Mouse (Mus musculus): ENCODE results near the gene Eif3i. TPM values are rescaled to one million over a fixed set of nuclear protein-coding genes. Genes with fewer than 3 reads are reported as not detected.

The Eif3i gene
- polyA plus RNA-seq, 1 experiment: 416 TPM

- peaks cover 11% of the 10 kb centered on the region for H3K79me2 ChIP-seq (ENCODE audit: control insufficient read depth, insufficient read depth)
- TF ChIP-seq CTCF (IDR thresholded peaks at IDR 0.05; ENCODE audit: control insufficient read depth, insufficient read depth, insufficient read length) (no peak), MYOD1 (IDR thresholded peaks at IDR 0.05; ENCODE audit: control insufficient read depth, insufficient read length, low read depth) (no peak), MAX (IDR thresholded peaks at IDR 0.05) (no peak)
- no peak overlapping the region for H3K4me3 ChIP-seq (ENCODE audit: insufficient read depth, poor library complexity, severe bottlenecking)
- peaks cover 43% of the 10 kb centered on the region for H3K36me3 ChIP-seq (ENCODE audit: control insufficient read depth, insufficient read depth)
- H3K79me3 ChIP-seq (ENCODE audit: low read depth): peaks cover 3% of the 10 kb centered on the region
- no peak overlapping the region for H3ac ChIP-seq (ENCODE audit: control insufficient read depth, insufficient read length, low read depth)
- H3K27me3 ChIP-seq (ENCODE audit: control insufficient read depth, insufficient read depth, insufficient read length): no peaks in the 10 kb centered on the region
These were observed 8.7 kb upstream of the Eif3i start for GRCm38 (mm10) chr4:129609139-129609631.

GRCm38 (mm10) chr4:129608426-129609025 lies 8.1 kb upstream of the Eif3i start:
- H3K79me3 ChIP-seq (ENCODE audit: low read depth): peaks cover 7% of the 10 kb centered on the region
- H3K4me3 ChIP-seq (ENCODE audit: insufficient read depth, poor library complexity, severe bottlenecking): no peak overlapping the region
- peaks cover 17% of the 10 kb centered on the region for H3K79me2 ChIP-seq (ENCODE audit: control insufficient read depth, insufficient read depth)
- peaks cover 50% of the 10 kb centered on the region for H3K36me3 ChIP-seq (ENCODE audit: control insufficient read depth, insufficient read depth)
- H3ac ChIP-seq (ENCODE audit: control insufficient read depth, insufficient read length, low read depth): no peak overlapping the region
- no peaks in the 10 kb centered on the region for H3K27me3 ChIP-seq (ENCODE audit: control insufficient read depth, insufficient read depth, insufficient read length)
- TF ChIP-seq FOSL1 (IDR thresholded peaks at IDR 0.05; ENCODE audit: insufficient read depth, low read length, poor library complexity, severe bottlenecking): no peak
- peak; percentile 64 for TF ChIP-seq CTCF (IDR thresholded peaks at IDR 0.05; ENCODE audit: control insufficient read depth, insufficient read depth, insufficient read length)
- no peak for TF ChIP-seq CEBPB (IDR thresholded peaks at IDR 0.05; ENCODE audit: low read depth)

- Histone ChIP-seq H3K4me3 (ENCODE audit: insufficient read depth, poor library complexity, severe bottlenecking) (no peak overlapping the region), H3K79me3 (ENCODE audit: low read depth) (no peaks in the 10 kb centered on the region), H3K36me3 (ENCODE audit: control insufficient read depth, insufficient read depth) (peaks cover 40% of the 10 kb centered on the region), H3K27me3 (ENCODE audit: control insufficient read depth, insufficient read depth, insufficient read length) (no peaks in the 10 kb centered on the region), H3ac (ENCODE audit: control insufficient read depth, insufficient read length, low read depth) (no peak overlapping the region), H3K79me2 (ENCODE audit: control insufficient read depth, insufficient read depth) (no peaks in the 10 kb centered on the region)
- no peak for TF ChIP-seq CEBPB (IDR thresholded peaks at IDR 0.05; ENCODE audit: low read depth)
These were observed 11.6 kb downstream of the Eif3i start for GRCm38 (mm10) chr4:129588865-129589264.

- no peak overlapping the region for H3ac ChIP-seq (ENCODE audit: control insufficient read depth, insufficient read length, low read depth)
- TF ChIP-seq CTCF (IDR thresholded peaks at IDR 0.05; ENCODE audit: control insufficient read depth, insufficient read depth, insufficient read length): no peak
- TF ChIP-seq MAX (IDR thresholded peaks at IDR 0.05): no peak
- no peak for TF ChIP-seq MYOG (IDR thresholded peaks at IDR 0.05; ENCODE audit: control insufficient read depth, extremely low read depth, insufficient read length)
- H3K27me3 ChIP-seq (ENCODE audit: control insufficient read depth, insufficient read depth, insufficient read length): no peaks in the 10 kb centered on the region
- H3K79me3 ChIP-seq (ENCODE audit: low read depth): no peaks in the 10 kb centered on the region
- H3K79me2 ChIP-seq (ENCODE audit: control insufficient read depth, insufficient read depth): no peaks in the 10 kb centered on the region
- peaks cover 22% of the 10 kb centered on the region for H3K36me3 ChIP-seq (ENCODE audit: control insufficient read depth, insufficient read depth)
- no peak overlapping the region for H3K4me3 ChIP-seq (ENCODE audit: insufficient read depth, poor library complexity, severe bottlenecking)
These were observed 13.5 kb downstream of the Eif3i start for GRCm38 (mm10) chr4:129586943-129587342.

- H3K4me3 ChIP-seq (ENCODE audit: insufficient read depth, poor library complexity, severe bottlenecking): no peak overlapping the region
- H3K36me3 ChIP-seq (ENCODE audit: control insufficient read depth, insufficient read depth): peaks cover 11% of the 10 kb centered on the region
- H3K27me3 ChIP-seq (ENCODE audit: control insufficient read depth, insufficient read depth, insufficient read length): no peaks in the 10 kb centered on the region
- H3K79me2 ChIP-seq (ENCODE audit: control insufficient read depth, insufficient read depth): no peaks in the 10 kb centered on the region
- no peaks in the 10 kb centered on the region for H3K79me3 ChIP-seq (ENCODE audit: low read depth)
- no peak overlapping the region for H3ac ChIP-seq (ENCODE audit: control insufficient read depth, insufficient read length, low read depth)
- TF ChIP-seq USF1 (IDR thresholded peaks at IDR 0.05; ENCODE audit: low read depth) (no peak), CTCF (IDR thresholded peaks at IDR 0.05; ENCODE audit: control insufficient read depth, insufficient read depth, insufficient read length) (no peak), MYOG (IDR thresholded peaks at IDR 0.05; ENCODE audit: control insufficient read depth, extremely low read depth, insufficient read length) (no peak), MYOD1 (IDR thresholded peaks at IDR 0.05; ENCODE audit: control insufficient read depth, insufficient read length, low read depth) (no peak), MAX (IDR thresholded peaks at IDR 0.05) (no peak), FOSL1 (IDR thresholded peaks at IDR 0.05; ENCODE audit: insufficient read depth, low read length, poor library complexity, severe bottlenecking) (no peak), CEBPB (IDR thresholded peaks at IDR 0.05; ENCODE audit: low read depth) (no peak)
These were observed 14.7 kb downstream of the Eif3i start for GRCm38 (mm10) chr4:129585773-129586172.

GRCm38 (mm10) chr4:129584884-129585608 lies 15.4 kb downstream of the Eif3i start:
- Histone ChIP-seq H3K79me2 (ENCODE audit: control insufficient read depth, insufficient read depth) (no peaks in the 10 kb centered on the region), H3K27me3 (ENCODE audit: control insufficient read depth, insufficient read depth, insufficient read length) (no peaks in the 10 kb centered on the region), H3K36me3 (ENCODE audit: control insufficient read depth, insufficient read depth) (peaks cover 3% of the 10 kb centered on the region), H3ac (ENCODE audit: control insufficient read depth, insufficient read length, low read depth) (no peak overlapping the region), H3K4me3 (ENCODE audit: insufficient read depth, poor library complexity, severe bottlenecking) (no peak overlapping the region), H3K79me3 (ENCODE audit: low read depth) (no peaks in the 10 kb centered on the region)
- TF ChIP-seq CEBPB (IDR thresholded peaks at IDR 0.05; ENCODE audit: low read depth) (no peak), MAX (IDR thresholded peaks at IDR 0.05) (no peak), USF1 (IDR thresholded peaks at IDR 0.05; ENCODE audit: low read depth) (no peak), MYOG (IDR thresholded peaks at IDR 0.05; ENCODE audit: control insufficient read depth, extremely low read depth, insufficient read length) (no peak), CTCF (IDR thresholded peaks at IDR 0.05; ENCODE audit: control insufficient read depth, insufficient read depth, insufficient read length) (no peak), MYOD1 (IDR thresholded peaks at IDR 0.05; ENCODE audit: control insufficient read depth, insufficient read length, low read depth) (no peak), FOSL1 (IDR thresholded peaks at IDR 0.05; ENCODE audit: insufficient read depth, low read length, poor library complexity, severe bottlenecking) (no peak)

All from C2C12 (cell line).